Mouse (Mus musculus) intestine, postnatal 0 days (tissue): ENCODE results near the gene 1110008L16Rik. TPM values are rescaled to one million over a fixed set of nuclear protein-coding genes. Genes with fewer than 3 reads are reported as not detected.

Source experiments
- ATAC-seq: fragments of 200-750 bp; cut with Nextera tagmentation; 2 replicates; pipeline ENCODE4 v1.8.0; 2017; ENCODE audit warnings: mild to moderate bottlenecking, moderate TSS enrichment, moderate library complexity
- H3K27ac ChIP-seq: fragments of 300-500 bp; sonication (generic); 2 replicates; pipeline ENCODE4 v1.5.1; 2014; ENCODE audit warnings: mild to moderate bottlenecking, low read depth, low read length, moderate library complexity
- H3K27me3 ChIP-seq: fragments of 300-500 bp; sonication (generic); replicated peaks from 2 replicates; pipeline ENCODE4 v1.6.1; 2014; ENCODE audit warnings: low read length, mixed read lengths; ENCODE audit not compliant: control insufficient read depth, insufficient read depth
- H3K36me3 ChIP-seq: fragments of 300-500 bp; sonication (generic); 2 replicates; pipeline ENCODE4 v1.6.1; 2014; ENCODE audit warnings: mild to moderate bottlenecking, moderate library complexity; ENCODE audit not compliant: control insufficient read depth, insufficient read depth
- H3K4me1 ChIP-seq: fragments of 300-500 bp; sonication (generic); replicated peaks from 2 replicates; pipeline ENCODE4 v1.6.1; 2014; ENCODE audit warnings: antibody characterized with exemption, low read length, mixed read lengths; ENCODE audit not compliant: control insufficient read depth, insufficient read depth
- H3K4me2 ChIP-seq: fragments of 300-500 bp; sonication (generic); replicated peaks from 2 replicates; pipeline ENCODE4 v1.6.1; 2014; ENCODE audit warnings: low read depth, mild to moderate bottlenecking, moderate library complexity
- H3K4me3 ChIP-seq: fragments of 300-500 bp; sonication (generic); 2 replicates; pipeline ENCODE4 v1.5.1; 2014; ENCODE audit warnings: low read depth, low read length
- H3K9ac ChIP-seq: fragments of 300-500 bp; sonication (generic); 2 replicates; pipeline ENCODE4 v1.6.1; 2014; ENCODE audit warnings: mild to moderate bottlenecking, low read depth, low read length
- H3K9me3 ChIP-seq: fragments of 300-500 bp; sonication (generic); 2 replicates; pipeline ENCODE4 v1.6.1; 2016; ENCODE audit warnings: mixed run types; ENCODE audit not compliant: control insufficient read depth
- CTCF ChIP-seq: sonication (generic); IDR thresholded peaks from 2 replicates; pipeline ENCODE4 v1.5.1; 2016; ENCODE audit warnings: low read depth, mild to moderate bottlenecking, control low read depth, antibody characterized with exemption, moderate library complexity
- WGBS: fragments of 180-500 bp; shearing (Covaris S2); extraction: QIAGEN DNeasy Blood & Tissue Kit; methylation state at CpG from one replicate; pipeline ENCODE4 v1.1.7; 2014; 5-methylcytosine and 5-hydroxymethylcytosine counted together
- polyA plus RNA-seq: library from polyadenylated mRNA; unstranded; fragments of >200 nt; fragmentation: Nextera tagmentation; extraction: Ambion mirVana; gene quantifications from 2 replicates; pipeline ENCODE4 v1.2.1, GENCODE M21; 2015

The 1110008L16Rik gene
- polyA plus RNA-seq, 1 experiment from 2014 or later: 11.9 TPM

GRCm38 (mm10) chr12:55420220-55420619 is 120.8 kb downstream of the 1110008L16Rik start:
- 94% methylated on average over 24 of the region's 24 CpGs for WGBS

GRCm38 (mm10) chr12:55422057-55422456 is 122.7 kb downstream of the 1110008L16Rik start:
- no peak overlapping the region for H3K4me2 ChIP-seq
- no peaks in the 10 kb centered on the region for H3K9me3 ChIP-seq
- 25% methylated on average over 3 of the region's 3 CpGs for WGBS
- no peak overlapping the region for H3K4me3 ChIP-seq
- H3K27ac ChIP-seq: no peak overlapping the region
- H3K27me3 ChIP-seq: no peaks in the 10 kb centered on the region
- no peaks in the 10 kb centered on the region for H3K4me1 ChIP-seq
- TF ChIP-seq CTCF: no peak
- no peak for ATAC-seq
- peaks cover 27% of the 10 kb centered on the region for H3K36me3 ChIP-seq
- no peak overlapping the region for H3K9ac ChIP-seq

More at GRCm38 (mm10) chr12:55420220-55420619, 120.8 kb downstream of the 1110008L16Rik start:
- Histone ChIP-seq H3K9ac (no peak overlapping the region), H3K4me3 (no peak overlapping the region), H3K27ac (no peak overlapping the region), H3K36me3 (peaks cover 41% of the 10 kb centered on the region), H3K4me1 (0 out of 2 replicates have a peak, but pooled peaks cover 7% of the 10 kb centered on the region), H3K4me2 (no peak overlapping the region), H3K9me3 (no peaks in the 10 kb centered on the region), H3K27me3 (no peaks in the 10 kb centered on the region)
- ATAC-seq: no peak
- TF ChIP-seq CTCF: no peak

- Histone ChIP-seq H3K4me3 (no peak overlapping the region), H3K9me3 (no peaks in the 10 kb centered on the region), H3K9ac (no peak overlapping the region), H3K4me2 (no peak overlapping the region), H3K27ac (no peak overlapping the region), H3K4me1 (no peaks in the 10 kb centered on the region), H3K36me3 (no peaks in the 10 kb centered on the region), H3K27me3 (no peaks in the 10 kb centered on the region)
- ATAC-seq: no peak
- TF ChIP-seq CTCF: no peak
- 94% methylated on average over 7 of the region's 7 CpGs for WGBS
These were observed 126.9 kb downstream of the 1110008L16Rik start for GRCm38 (mm10) chr12:55426300-55426699.

- no peaks in the 10 kb centered on the region for H3K4me1 ChIP-seq
- no peaks in the 10 kb centered on the region for H3K27me3 ChIP-seq
- no peaks in the 10 kb centered on the region for H3K9me3 ChIP-seq
- no peaks in the 10 kb centered on the region for H3K36me3 ChIP-seq
- no peak for TF ChIP-seq CTCF
- H3K4me3 ChIP-seq: no peak overlapping the region
- H3K27ac ChIP-seq: no peak overlapping the region
- no peak overlapping the region for H3K9ac ChIP-seq
- H3K4me2 ChIP-seq: no peak overlapping the region
- ATAC-seq: no peak
- 81% methylated on average over 8 of the region's 8 CpGs for WGBS
These were observed 129.8 kb downstream of the 1110008L16Rik start for GRCm38 (mm10) chr12:55429201-55429600.

- Histone ChIP-seq H3K4me3 (no peak overlapping the region), H3K27ac (no peak overlapping the region), H3K4me1 (no peaks in the 10 kb centered on the region), H3K27me3 (no peaks in the 10 kb centered on the region), H3K9me3 (no peaks in the 10 kb centered on the region), H3K9ac (no peak overlapping the region), H3K36me3 (no peaks in the 10 kb centered on the region), H3K4me2 (no peak overlapping the region)
- ATAC-seq: no peak
- WGBS: 81% methylated on average over 4 of the region's 4 CpGs
- TF ChIP-seq CTCF: no peak
These were observed 130.6 kb downstream of the 1110008L16Rik start for GRCm38 (mm10) chr12:55429956-55430355.

Other genes with a start within 250 kb of the 1110008L16Rik start
- gene 2700097O09Rik, start 219.5 kb upstream of the 1110008L16Rik start, polyA plus RNA-seq: 10.1 TPM in 2 replicates
- gene Srp54a, start 219.3 kb upstream of the 1110008L16Rik start, polyA plus RNA-seq: 106 and 107 TPM in 2 replicates
- 27.8 and 29.2 TPM in 2 replicates for gene Fam177a, start 175.1 kb upstream of the 1110008L16Rik start, polyA plus RNA-seq
- gene Srp54b, start 144.5 kb upstream of the 1110008L16Rik start, polyA plus RNA-seq: 34.7 and 39.1 TPM in 2 replicates
- gene 1700047I17Rik2, start 100.0 kb upstream of the 1110008L16Rik start, polyA plus RNA-seq: not detected in 2 replicates
- 60.0 and 64.6 TPM in 2 replicates for gene Srp54c, start 69.4 kb upstream of the 1110008L16Rik start, polyA plus RNA-seq
- gene Ppp2r3c, start 3.4 kb downstream of the 1110008L16Rik start, polyA plus RNA-seq: 7.7 and 8.6 TPM in 2 replicates
- 279 and 292 TPM in 2 replicates for gene Psma6, start 84.6 kb downstream of the 1110008L16Rik start, polyA plus RNA-seq
- 47.1 and 49.7 TPM in 2 replicates for gene Nfkbia, start 193.1 kb downstream of the 1110008L16Rik start, polyA plus RNA-seq